Mouse (Mus musculus): ENCODE results near the gene Eln.

The Eln gene

DNA sequence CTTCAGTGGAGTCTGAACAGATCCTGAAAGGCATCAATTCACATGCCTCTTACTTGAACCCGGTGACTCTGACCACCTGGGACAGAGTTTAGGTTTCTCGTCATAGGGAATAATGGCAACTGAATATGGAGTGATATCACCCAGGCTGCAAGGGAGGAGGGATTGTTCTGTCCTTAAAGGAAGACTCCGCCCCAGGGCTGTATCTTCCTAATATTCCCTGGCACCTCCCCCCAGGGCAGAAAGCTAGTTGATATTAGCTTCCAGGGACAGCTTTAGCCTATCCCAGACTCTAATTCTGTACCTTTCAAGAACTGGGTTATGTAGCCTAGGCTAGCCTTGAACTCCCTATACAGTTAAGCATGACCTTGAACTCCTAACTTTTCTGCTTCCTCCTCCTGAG, 2.1 kb downstream of the Eln start:
- no peak for DNase-seq (ENCODE audit: low read depth, low spot score)

DNA sequence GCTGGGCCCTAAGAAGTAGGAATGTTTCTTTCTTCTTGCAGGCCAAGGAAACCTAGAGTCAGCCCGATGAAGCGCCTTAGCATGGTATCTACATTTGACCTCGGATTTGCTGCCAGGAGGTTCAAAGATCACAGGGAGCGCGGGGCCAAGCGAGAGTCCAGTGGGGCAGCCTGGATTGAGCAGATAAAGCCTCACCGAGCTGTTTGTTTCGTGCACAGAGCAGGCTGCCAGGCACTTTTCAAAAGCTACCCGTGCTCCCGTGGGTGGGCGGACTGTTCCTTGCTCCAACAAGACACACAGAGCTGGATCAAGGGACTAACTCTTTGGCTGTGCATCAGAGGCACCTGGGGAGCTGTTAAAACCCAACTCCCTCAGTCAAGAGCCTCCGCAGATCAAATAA, 3.1 kb downstream of the Eln start:
- no peak for DNase-seq (ENCODE audit: low read depth, low spot score)

DNA sequence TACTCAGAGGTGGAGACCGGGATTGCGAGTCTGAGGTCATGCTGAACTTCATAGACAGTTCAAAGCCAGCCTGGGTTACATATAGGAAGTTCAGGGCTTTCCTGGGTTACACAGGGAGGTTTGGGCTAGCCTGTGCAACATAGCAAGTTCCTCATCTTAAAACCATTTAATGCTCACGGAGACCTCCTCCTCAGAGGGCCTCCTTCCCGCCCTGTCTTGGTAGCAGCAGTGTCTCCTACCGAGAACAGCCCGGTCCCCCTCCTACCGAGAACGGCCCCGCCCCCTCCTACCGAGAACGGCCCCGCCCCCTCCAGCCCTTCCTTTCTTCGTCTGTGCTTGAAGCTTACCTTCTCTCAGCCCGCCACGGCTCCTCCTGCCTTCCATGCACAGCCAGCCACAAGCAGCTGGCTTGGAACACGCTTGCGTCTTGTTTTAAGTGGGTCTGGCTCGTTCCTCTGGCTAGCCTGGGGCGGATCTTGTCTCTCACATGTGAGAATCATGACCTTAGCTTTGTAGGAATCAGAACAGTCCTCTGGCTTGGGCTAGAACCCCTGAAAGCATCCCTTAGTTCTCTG, 4.8 kb downstream of the Eln start:
- DNase-seq (ENCODE audit: low read depth, low spot score), result no peak

DNA sequence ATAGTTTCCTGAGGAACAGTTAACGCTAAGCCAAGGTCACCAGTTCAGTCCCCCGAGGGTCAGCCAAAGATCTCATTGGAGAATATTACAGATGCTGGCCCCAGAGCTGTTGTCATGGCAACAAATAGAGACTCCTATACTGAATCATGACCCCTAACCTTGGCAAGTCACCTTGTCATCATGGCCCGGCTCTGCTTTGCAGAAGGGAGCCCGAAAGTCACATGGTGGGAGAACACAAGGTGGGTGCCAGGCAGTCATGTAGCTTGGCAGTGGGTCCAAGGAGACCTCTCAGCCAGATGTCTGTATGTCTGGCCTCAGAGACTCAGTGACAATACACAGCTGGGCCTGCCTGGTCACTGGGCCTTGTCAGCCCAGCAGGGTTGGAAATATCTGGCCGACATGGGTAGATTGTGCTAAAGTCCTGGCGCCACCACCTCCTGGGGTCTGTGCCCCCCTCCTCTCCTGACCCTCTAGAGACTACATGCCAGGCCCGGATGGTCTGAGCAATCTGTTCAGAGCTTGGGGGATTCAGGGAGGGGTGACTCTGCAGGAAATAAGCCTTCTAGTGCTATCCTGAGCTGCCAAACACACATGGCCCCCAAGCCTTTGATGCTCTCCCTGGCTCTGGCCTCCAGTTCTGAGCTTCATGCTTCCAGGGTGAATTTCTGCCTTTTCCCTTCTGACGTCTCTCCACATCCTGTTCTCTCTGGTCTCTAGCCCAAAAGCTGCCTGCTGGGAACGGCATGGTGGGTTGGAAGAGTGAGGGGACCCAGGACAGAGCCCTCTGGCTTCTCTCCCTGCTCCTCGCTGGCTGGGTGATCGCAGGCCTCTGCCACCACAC, 6.4 kb downstream of the Eln start:
- DNase-seq (ENCODE audit: low read depth, low spot score), result no peak

DNA sequence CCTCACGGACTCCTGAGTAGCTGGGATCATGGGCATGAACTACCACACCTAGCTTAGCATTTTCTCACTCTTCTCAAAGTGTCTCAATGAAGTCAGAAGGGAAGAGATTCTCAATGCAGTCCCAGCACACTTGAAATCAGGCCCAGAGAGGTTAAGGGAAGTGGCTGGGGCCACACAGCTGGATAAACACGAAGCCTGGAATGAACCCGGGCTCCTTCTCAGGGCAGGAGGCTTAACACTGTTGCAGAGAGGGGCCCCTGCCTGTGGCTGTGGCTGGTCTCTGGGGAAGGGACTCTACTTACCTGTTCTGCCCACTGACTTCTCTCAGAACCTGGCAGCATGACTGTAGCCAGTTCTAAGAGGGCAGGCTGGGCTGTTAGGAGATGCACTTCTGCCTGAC, 7.2 kb downstream of the Eln start:
- no peak for DNase-seq (ENCODE audit: low read depth, low spot score)

DNA sequence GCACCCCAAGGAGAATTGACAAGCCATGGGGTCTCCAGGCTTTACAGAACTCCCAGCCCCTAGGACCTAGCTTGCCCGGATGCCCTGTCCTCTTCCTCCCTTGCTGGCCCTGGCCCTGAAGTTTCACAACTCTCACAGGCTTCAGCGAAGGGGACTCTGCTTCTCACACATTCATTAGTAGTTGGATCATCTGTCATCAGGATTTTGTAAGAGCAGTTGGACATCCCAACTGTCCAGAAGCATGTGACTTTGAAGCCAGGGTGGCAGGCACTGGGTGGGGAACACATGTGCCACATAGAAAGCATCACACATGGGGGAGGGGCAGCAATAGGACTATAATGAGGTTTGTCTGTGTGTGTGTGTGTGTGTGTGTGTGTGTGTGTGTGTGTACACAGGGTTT, 12.2 kb downstream of the Eln start:
- no peak for DNase-seq (ENCODE audit: low read depth, low spot score)

DNA sequence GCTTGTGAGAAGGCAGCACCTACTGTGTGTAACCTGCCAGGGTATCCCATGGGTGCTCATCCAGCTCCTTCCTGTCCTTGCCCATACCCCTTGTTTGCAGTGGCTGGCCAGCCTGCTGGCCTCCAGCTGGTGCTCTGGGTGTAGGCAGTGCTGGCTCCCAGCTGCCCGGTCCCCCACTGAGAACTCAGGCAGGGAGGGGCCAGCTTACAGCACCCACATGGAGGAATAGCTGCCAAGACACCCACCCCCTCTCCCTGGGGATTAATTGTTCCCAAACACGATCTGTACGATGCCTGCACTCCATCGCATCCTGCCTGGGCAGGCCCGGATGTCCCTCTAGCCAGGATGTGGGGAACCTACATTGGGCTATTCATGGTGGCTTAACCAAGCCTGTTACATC, 13.1 kb downstream of the Eln start:
- no peak for DNase-seq (ENCODE audit: low read depth, low spot score)

DNA sequence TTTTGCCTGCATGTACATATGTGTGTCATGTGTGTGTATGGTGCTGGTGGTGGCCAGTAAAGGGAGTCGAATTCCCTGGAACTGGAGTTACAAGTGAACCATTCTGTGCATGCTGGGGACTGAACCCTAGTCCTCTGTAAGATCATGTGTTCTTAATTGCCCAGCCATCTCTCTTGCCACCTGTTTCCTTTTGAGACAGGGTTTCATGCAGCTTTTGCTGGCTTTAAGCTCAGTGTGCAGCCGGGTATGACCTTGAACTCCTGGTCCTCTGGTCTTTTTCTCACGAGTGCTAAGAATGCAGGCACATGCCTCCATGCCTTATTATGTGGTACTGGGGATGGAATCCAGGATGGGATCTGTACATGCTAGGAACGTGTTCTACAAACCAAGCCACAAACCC, 13.9 kb downstream of the Eln start:
- no peak for DNase-seq (ENCODE audit: low read depth, low spot score)

DNA sequence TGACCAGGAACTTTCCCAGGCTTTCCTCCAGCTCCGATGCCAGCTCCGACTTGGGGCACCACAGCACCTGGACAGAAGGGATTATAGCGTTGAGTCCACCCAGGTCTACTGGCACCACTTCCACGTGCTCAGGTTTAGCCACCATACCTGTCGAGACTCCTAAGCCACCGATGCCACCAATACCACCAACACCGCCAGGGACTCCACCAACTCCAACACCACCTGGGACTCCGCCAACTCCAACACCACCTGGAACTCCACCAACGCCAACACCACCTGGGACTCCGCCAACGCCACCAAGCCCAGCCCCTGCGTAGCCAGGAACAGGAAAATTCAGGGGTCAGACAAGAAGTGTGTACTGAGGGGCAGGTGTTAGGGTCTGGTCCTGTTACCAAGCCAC, 18.0 kb downstream of the Eln start:
- DNase-seq (ENCODE audit: low read depth, low spot score), result no peak

DNA sequence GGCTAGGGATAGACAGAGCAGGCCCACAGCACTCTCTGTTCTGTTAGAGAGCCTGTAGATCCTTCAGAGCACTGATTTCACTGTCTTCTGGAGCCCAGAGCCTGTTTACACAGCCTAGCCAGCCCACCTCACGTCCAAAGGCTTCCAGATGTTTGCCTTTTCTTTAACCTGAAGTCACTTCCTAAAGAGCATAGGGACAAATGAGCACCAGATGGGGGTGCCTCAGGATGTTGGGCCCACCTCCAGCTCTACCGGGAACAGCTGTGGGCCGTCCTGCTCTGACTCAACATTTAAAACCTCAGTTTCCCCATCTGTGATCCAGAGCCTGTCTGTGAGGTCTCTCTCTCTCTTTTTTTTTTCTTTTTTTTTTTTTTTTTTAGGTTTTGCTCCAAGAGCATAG, 18.6 kb downstream of the Eln start:
- DNase-seq (ENCODE audit: low read depth, low spot score), result no peak

DNA sequence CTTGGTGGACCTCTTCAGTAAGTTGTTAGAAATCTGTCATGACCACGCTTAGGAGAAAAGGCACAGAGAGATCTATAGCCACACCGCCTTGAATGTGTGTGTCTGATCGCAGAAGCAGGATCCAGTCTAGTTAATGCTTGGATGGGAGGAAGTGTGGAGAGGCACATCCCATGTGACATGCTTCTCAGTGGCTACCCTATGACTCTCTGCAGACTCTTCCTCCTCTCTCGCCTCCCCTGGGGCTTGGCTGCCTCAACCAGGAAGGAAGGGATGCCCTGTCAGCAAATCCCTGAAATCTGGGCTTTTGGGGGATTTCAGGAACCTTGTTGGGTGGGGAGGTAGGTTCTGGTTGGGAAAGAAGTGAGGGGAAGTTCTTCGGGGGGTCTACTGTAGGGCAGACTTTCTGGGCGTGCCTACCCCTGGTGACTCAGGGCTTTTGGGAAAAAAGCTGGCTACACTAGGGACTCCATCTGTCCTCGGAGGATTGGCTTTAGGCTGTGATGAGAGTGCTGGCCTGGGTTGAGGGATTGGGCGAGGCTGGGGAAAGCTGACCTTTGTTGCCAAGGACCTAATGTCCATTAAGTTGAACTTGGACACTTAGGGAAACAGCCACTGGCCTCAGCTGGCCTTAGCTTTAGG, 20.0 kb downstream of the Eln start:
- no peak for DNase-seq (ENCODE audit: low read depth, low spot score)

DNA sequence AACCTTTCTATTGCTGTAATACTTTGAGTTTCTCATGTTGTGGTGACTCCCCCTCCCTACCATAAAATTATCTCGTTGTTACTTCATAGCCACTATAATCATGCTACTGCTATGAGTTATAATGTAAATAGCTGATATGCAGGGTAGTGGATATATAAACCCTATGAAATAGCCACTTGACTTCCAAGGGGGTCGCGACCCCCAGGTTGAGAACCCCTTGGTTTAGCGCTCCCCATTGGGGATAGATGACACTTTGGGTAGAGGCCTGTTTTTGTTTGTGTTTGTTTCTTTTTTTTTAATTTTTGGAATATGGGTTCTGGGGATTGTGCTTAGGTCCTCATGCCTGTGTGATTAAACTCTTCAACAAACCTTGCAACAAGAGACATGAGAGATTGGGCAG, 21.8 kb downstream of the Eln start:
- no peak for DNase-seq (ENCODE audit: low read depth, low spot score)

DNA sequence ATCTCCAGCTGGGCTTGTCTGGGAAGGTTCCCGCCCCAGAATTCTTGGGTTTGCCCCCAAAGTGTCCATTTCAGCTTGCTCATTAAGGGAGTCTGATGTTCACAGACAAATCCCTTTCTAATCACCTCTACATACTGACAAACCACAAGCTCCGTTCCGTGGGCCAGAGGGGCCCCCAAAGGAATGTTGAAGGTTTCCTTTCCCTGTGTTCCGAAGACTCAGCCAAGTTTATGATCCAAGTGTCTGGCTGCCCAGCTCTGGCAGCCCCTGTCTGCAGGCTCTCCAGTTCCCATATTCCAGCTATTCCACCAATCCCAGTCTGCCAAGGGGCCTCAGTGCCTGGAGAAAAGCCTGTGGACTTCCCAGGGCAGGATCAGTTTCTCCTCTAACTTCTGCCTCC, 27.1 kb downstream of the Eln start:
- DNase-seq (ENCODE audit: low read depth, low spot score), result no peak

DNA sequence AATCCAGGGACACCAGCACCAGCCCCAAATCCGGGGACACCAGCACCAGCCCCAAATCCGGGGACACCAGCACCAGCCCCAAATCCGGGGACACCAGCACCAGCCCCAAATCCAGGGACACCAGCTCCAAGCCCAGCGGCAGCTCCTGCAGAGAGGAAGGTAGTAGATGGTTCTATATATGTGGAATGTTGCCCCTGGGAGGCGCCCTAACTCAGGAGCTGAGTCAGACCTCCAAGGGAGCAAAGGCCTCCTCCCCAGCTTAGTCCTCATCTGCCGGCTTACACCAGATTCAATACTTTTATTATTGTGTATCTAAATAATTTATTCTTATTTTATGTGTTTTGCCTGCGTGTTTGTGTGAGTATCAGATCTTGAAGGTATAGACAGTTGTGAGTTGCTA, 36.0 kb downstream of the Eln start:
- no peak for DNase-seq (ENCODE audit: low read depth, low spot score)

DNA sequence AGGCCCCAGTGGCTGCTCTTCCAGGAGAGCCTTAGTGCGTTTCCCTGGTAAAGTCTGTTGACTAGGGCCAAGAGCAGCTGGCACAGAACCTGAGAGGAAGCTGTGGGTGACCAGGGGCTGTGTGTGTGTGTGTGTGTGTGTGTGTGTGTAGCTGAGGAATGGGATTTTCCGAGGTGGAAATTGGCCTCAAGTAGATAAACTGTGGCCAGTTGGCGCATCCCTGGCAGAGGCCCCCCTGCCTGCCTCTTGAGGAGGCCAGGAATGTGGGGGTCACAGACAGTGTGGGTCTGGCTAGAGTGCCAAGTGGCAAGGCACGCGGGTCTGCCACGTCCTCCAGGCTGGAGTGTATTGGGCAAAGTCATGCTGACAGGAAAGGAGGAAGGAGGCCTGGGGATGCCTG, 37.8 kb downstream of the Eln start:
- DNase-seq (ENCODE audit: low read depth, low spot score), result no peak

DNA sequence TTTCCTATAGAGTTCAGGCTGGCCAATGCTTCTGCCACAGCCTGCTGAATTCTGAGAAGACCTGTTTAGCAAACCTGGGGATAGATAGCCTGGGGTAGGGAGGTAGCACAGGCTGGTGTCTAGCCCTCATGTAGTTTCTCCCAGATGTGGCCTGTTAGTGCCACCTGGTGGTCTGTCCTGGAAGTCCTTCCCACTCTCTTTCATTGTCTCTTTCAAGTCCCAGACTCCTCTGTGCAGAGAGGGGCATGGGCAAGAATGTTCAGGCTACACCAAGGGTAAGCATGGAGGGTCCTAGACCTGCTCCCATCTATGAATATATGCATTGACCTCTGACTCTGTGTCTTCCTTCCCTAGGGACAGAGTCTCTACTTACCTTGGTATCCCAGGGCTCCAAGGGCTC, 43.0 kb downstream of the Eln start:
- peak; percentile 79 for DNase-seq (ENCODE audit: low read depth, low spot score)

DNA sequence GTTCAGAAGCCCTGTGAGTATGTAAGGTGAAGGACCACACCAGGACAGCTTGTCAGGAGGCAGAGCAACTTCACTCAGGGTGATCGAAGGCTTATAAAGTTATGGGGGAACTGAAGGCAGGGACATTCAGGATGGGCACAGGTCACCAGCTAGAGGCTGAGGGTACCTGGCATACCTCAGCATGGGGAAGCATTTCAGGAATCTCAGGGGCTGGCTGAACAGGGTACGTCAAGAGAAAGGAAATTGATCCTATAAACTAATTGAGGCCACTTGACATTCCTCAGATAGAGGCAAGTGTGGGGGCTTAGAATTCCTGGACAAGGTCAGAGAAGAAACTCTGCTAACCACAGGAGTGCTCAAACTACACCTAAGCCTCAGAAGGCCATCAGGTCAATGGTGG, 51.6 kb downstream of the Eln start:
- DNase-seq (ENCODE audit: low read depth, low spot score), result no peak

DNA sequence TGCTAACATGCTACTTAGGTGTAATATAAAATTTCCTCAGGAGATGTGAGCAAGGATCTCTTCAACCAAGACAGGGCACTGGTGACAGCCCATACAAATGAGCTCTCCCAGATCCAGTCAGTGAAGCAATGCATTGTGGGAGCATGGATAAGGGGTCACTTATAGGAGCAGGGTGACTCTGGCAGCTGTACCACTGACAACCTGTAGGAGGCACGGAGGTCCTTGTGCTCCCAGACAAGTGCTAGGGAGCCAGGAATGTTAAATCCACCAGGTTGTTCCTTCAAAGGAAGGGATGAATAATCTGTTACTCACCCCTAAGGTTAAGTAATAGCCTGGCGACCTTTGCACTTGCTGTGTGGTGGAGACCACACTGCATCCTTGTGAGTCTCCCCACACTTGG, 52.0 kb downstream of the Eln start:
- no peak for DNase-seq (ENCODE audit: low read depth, low spot score)

DNA sequence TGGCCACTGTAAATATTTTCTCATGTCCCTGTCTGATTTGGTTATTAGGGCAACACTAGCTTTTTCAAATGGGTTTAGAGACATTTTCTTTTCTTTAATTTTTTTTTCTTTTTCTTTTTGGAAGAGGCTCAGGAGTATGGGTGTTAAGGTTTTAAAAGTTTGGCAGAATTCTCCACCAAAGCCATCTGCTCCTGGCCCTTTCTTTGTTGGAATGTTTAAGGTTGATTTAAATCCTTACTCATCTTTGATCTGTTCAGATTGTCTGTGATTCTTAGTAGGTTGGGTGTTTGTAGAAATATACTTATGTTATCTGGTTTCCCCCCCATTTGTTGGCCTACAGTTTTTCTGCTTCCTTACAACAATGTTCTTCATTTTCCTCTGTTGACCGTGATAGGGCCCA, 54.4 kb downstream of the Eln start:
- no peak for DNase-seq (ENCODE audit: low read depth, low spot score)

DNA sequence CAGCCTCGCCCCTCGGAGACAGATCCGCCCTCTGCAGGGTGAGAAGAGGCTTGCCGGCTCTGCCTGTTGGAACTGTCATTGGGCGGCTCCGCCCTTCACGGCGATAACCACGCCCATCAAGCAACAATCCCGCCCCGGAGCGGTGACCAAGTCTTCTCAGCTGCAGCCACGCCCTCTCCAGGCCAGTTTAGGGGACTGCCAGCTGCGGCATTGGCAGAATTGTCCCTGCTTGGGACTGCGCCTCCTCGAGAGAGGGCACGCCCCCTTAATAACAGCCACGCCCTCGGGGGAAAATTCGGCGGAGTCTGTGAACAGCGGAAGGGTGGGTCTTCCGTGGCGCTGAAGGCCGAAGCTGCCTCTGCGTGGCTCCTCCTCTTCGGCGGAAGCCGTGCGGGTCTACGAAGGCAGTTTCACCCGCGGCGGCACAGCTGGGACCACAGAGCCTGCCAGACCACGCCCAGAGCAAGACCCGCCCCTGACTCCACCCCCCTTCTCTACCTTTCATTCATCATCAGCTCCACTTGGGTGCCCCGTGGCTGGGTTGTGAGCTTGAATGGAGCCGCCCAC, 58.3 kb downstream of the Eln start:
- peak; percentile 100 for DNase-seq (ENCODE audit: low read depth, low spot score)

DNA sequence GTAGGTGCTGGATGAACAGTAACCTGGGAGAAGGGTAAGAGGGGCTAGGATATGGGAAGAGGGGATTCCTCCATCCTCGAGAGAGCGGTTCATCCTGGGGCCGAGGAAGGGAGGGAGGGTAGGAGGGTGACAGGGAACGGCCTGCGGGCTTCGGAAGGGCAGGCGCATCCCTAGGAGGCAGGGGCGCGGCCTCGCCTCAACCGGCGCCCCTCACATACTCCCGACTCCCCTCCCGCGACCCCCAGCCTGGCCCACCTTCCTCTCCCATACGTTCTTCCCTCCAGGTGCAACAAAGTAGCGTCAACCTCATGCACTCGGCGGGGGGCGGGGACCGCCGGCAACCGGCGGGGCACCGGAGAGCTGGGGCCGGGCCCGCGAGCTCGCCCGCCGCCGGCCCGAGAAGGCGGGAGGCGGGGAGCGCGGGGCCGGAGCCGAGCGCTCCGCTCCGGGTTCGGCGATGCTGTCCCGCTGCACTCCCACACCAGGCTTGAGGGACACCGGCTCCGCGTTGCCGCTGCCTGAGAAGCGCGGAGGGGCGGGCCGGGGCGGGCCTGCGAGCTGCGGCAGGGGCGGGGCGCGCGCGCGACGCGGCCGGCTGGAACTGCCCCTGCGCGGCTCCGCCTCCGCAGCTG, 58.9 kb downstream of the Eln start, which contains the start of gene Limk1:
Limk1 (minus strand) TSS at position 513 of the 632 bp plus-strand sequence.
- no peak for DNase-seq (ENCODE audit: low read depth, low spot score)

DNA sequence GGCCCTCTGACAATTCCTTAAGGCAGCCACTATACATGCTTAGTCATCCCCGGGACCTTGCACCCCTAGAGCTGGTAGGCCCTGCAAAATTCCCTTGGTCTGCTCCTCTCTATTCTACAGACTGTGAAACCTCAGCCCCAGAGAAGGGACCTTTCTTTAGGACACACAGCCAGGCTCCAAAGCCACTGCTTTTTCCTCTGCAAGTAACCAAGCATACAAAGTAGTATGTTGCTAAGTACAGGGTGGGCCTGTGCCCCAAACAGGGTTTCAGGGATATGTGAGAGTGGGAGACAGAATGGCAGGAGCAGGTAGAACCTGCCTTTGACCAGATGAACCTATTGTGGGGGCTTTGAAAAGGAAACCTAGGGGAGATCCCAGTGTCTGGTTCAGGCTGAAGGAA, 59.9 kb downstream of the Eln start:
- DNase-seq (ENCODE audit: low read depth, low spot score), result no peak

Measured in CD4-positive helper T cell, adult 2 months (primary cell).